Mouse (Mus musculus): ENCODE data around the gene Pglyrp1. TPM values are rescaled to one million over a fixed set of nuclear protein-coding genes. Genes with fewer than 3 reads are reported as not detected.

Gene Pglyrp1
- polyA plus RNA-seq, 1 experiment from 2014 or later = 1.5 TPM

GRCm38 (mm10) chr7:18862801-18863200, 8.3 kb upstream of the Pglyrp1 start:
- Histone ChIP-seq H3K4me3 (no peak overlapping the region), H3K36me3 (no peaks in the 10 kb centered on the region), H3K9me3 (peaks cover 12% of the 10 kb centered on the region), H3K27me3 (ENCODE audit: insufficient read depth, poor library complexity, severe bottlenecking) (no peaks in the 10 kb centered on the region), H3K27ac (no peak overlapping the region), H3K4me1 (replicated peaks) (no peaks in the 10 kb centered on the region)
- WGBS = 85% methylated on average over 6 of the region's 6 CpGs
- no peak for DNase-seq (ENCODE audit: low spot score)

GRCm38 (mm10) chr7:18868491-18868890, 2.6 kb upstream of the Pglyrp1 start:
- no peak overlapping the region for H3K4me3 ChIP-seq
- H3K27me3 ChIP-seq (ENCODE audit: insufficient read depth, poor library complexity, severe bottlenecking) = no peaks in the 10 kb centered on the region
- peaks cover 16% of the 10 kb centered on the region for H3K9me3 ChIP-seq
- no peak for DNase-seq (ENCODE audit: low spot score)
- WGBS = 86% methylated on average over 2 of the region's 2 CpGs
- H3K4me1 ChIP-seq (replicated peaks) = peaks cover 8% of the 10 kb centered on the region; the same call in 1 of the 2 replicates
- H3K27ac ChIP-seq = no peak overlapping the region
- no peaks in the 10 kb centered on the region for H3K36me3 ChIP-seq

GRCm38 (mm10) chr7:18872014-18872802, 1.1 kb downstream of the Pglyrp1 start:
- H3K9me3 ChIP-seq = peaks cover 10% of the 10 kb centered on the region
- DNase-seq (ENCODE audit: low spot score) = no peak
- H3K27me3 ChIP-seq (ENCODE audit: insufficient read depth, poor library complexity, severe bottlenecking) = no peaks in the 10 kb centered on the region
- H3K4me3 ChIP-seq = peak overlapping the region; percentile 54
- 34% methylated on average over 13 of the region's 14 CpGs for WGBS
- peaks cover 8% of the 10 kb centered on the region; the same call in 1 of the 2 replicates for H3K4me1 ChIP-seq (replicated peaks)
- H3K36me3 ChIP-seq = no peaks in the 10 kb centered on the region
- no peak overlapping the region; the same call in 1 of the 2 replicates for H3K27ac ChIP-seq

- WGBS = 3% methylated on average over 7 of the region's 7 CpGs
- DNase-seq (ENCODE audit: low spot score) = peak; percentile 20
- H3K27ac ChIP-seq = peak overlapping the region; percentile 66
Observed at GRCm38 (mm10) chr7:18872816-18873215, 1.7 kb downstream of the Pglyrp1 start.

GRCm38 (mm10) chr7:18873253-18873652, 2.1 kb downstream of the Pglyrp1 start:
- Histone ChIP-seq H3K9me3 (peaks cover 4% of the 10 kb centered on the region; the same call in 1 of the 2 replicates), H3K4me1 (replicated peaks) (peaks cover 8% of the 10 kb centered on the region; the same call in 1 of the 2 replicates), H3K4me3 (peak overlapping the region; percentile 54), H3K36me3 (no peaks in the 10 kb centered on the region), H3K27me3 (ENCODE audit: insufficient read depth, poor library complexity, severe bottlenecking) (no peaks in the 10 kb centered on the region), H3K27ac (peak overlapping the region; percentile 66; the same call in 1 of the 2 replicates)
- DNase-seq (ENCODE audit: low spot score) = peak; percentile 82
- WGBS = 0% methylated on average over 10 of the region's 10 CpGs

More at GRCm38 (mm10) chr7:18872816-18873215, 1.7 kb downstream of the Pglyrp1 start:
- Histone ChIP-seq H3K36me3 (no peaks in the 10 kb centered on the region), H3K4me3 (peak overlapping the region; percentile 54), H3K27me3 (ENCODE audit: insufficient read depth, poor library complexity, severe bottlenecking) (no peaks in the 10 kb centered on the region), H3K4me1 (replicated peaks) (peaks cover 8% of the 10 kb centered on the region; the same call in 1 of the 2 replicates), H3K9me3 (peaks cover 8% of the 10 kb centered on the region)

- no peak overlapping the region for H3K4me3 ChIP-seq
- 92% methylated on average over 5 of the region's 5 CpGs for WGBS
- no peaks in the 10 kb centered on the region for H3K9me3 ChIP-seq
- no peak for DNase-seq (ENCODE audit: low spot score)
- no peaks in the 10 kb centered on the region for H3K27me3 ChIP-seq (ENCODE audit: insufficient read depth, poor library complexity, severe bottlenecking)
- H3K36me3 ChIP-seq = no peaks in the 10 kb centered on the region
- no peak overlapping the region for H3K27ac ChIP-seq
- peaks cover 8% of the 10 kb centered on the region; the same call in 1 of the 2 replicates for H3K4me1 ChIP-seq (replicated peaks)
Observed at GRCm38 (mm10) chr7:18875372-18875771, 4.2 kb downstream of the Pglyrp1 start.

- H3K27me3 ChIP-seq (ENCODE audit: insufficient read depth, poor library complexity, severe bottlenecking) = no peaks in the 10 kb centered on the region
- no peaks in the 10 kb centered on the region for H3K36me3 ChIP-seq
- no peaks in the 10 kb centered on the region for H3K9me3 ChIP-seq
- no peak overlapping the region for H3K4me3 ChIP-seq
- DNase-seq (ENCODE audit: low spot score) = no peak
- 75% methylated on average over 7 of the region's 7 CpGs for WGBS
- H3K4me1 ChIP-seq (replicated peaks) = peaks cover 4% of the 10 kb centered on the region; the same call in 1 of the 2 replicates
- no peak overlapping the region for H3K27ac ChIP-seq
Observed at GRCm38 (mm10) chr7:18878691-18879090, 7.6 kb downstream of the Pglyrp1 start.

GRCm38 (mm10) chr7:18883991-18884744, 13.0 kb downstream of the Pglyrp1 start:
- no peaks in the 10 kb centered on the region for H3K27me3 ChIP-seq (ENCODE audit: insufficient read depth, poor library complexity, severe bottlenecking)
- H3K36me3 ChIP-seq = no peaks in the 10 kb centered on the region
- no peak overlapping the region for H3K27ac ChIP-seq
- WGBS = 65% methylated on average over 9 of the region's 9 CpGs
- H3K9me3 ChIP-seq = no peaks in the 10 kb centered on the region
- H3K4me1 ChIP-seq (replicated peaks) = peaks cover 4% of the 10 kb centered on the region; the same call in 1 of the 2 replicates
- no peak overlapping the region for H3K4me3 ChIP-seq
- no peak for DNase-seq (ENCODE audit: low spot score)

GRCm38 (mm10) chr7:18884745-18885422, 13.8 kb downstream of the Pglyrp1 start:
- H3K27me3 ChIP-seq (ENCODE audit: insufficient read depth, poor library complexity, severe bottlenecking) = no peaks in the 10 kb centered on the region
- no peak for DNase-seq (ENCODE audit: low spot score)
- H3K4me3 ChIP-seq = no peak overlapping the region
- WGBS = 65% methylated on average over 13 of the region's 13 CpGs
- H3K4me1 ChIP-seq (replicated peaks) = peaks cover 4% of the 10 kb centered on the region; the same call in 1 of the 2 replicates
- no peak overlapping the region for H3K27ac ChIP-seq
- H3K9me3 ChIP-seq = no peaks in the 10 kb centered on the region
- no peaks in the 10 kb centered on the region for H3K36me3 ChIP-seq

- DNase-seq (ENCODE audit: low spot score) = no peak
- H3K9me3 ChIP-seq = no peaks in the 10 kb centered on the region
- WGBS = 86% methylated on average over 1 of the region's 1 CpGs
- peaks cover 2% of the 10 kb centered on the region; the same call in 1 of the 2 replicates for H3K4me1 ChIP-seq (replicated peaks)
- H3K36me3 ChIP-seq = peaks cover 7% of the 10 kb centered on the region; the same call in 1 of the 2 replicates
- no peaks in the 10 kb centered on the region for H3K27me3 ChIP-seq (ENCODE audit: insufficient read depth, poor library complexity, severe bottlenecking)
- H3K27ac ChIP-seq = no peak overlapping the region
- no peak overlapping the region for H3K4me3 ChIP-seq
Observed at GRCm38 (mm10) chr7:18886963-18887362, 15.8 kb downstream of the Pglyrp1 start.

GRCm38 (mm10) chr7:18890848-18891247, 19.7 kb downstream of the Pglyrp1 start:
- H3K27me3 ChIP-seq (ENCODE audit: insufficient read depth, poor library complexity, severe bottlenecking) = peaks cover 27% of the 10 kb centered on the region
- H3K4me3 ChIP-seq = no peak overlapping the region
- H3K36me3 ChIP-seq = peaks cover 7% of the 10 kb centered on the region; the same call in 1 of the 2 replicates
- no peaks in the 10 kb centered on the region for H3K9me3 ChIP-seq
- DNase-seq (ENCODE audit: low spot score) = no peak
- WGBS = 94% methylated on average over 8 of the region's 8 CpGs
- peaks cover 25% of the 10 kb centered on the region for H3K4me1 ChIP-seq (replicated peaks)
- H3K27ac ChIP-seq = no peak overlapping the region

GRCm38 (mm10) chr7:18891872-18892599, 20.9 kb downstream of the Pglyrp1 start:
- 21% methylated on average over 33 of the region's 33 CpGs for WGBS
- H3K4me1 ChIP-seq (replicated peaks) = peaks cover 28% of the 10 kb centered on the region
- peak overlapping the region; percentile 70 for H3K27ac ChIP-seq
- DNase-seq (ENCODE audit: low spot score) = peak; percentile 88
- no peaks in the 10 kb centered on the region for H3K9me3 ChIP-seq
- H3K4me3 ChIP-seq = peak overlapping the region; percentile 54
- peaks cover 7% of the 10 kb centered on the region; the same call in 1 of the 2 replicates for H3K36me3 ChIP-seq
- H3K27me3 ChIP-seq (ENCODE audit: insufficient read depth, poor library complexity, severe bottlenecking) = peaks cover 27% of the 10 kb centered on the region
